Mouse (Mus musculus): Measurements from ENCODE around the gene Vat1l.

Gene Vat1l

DNA sequence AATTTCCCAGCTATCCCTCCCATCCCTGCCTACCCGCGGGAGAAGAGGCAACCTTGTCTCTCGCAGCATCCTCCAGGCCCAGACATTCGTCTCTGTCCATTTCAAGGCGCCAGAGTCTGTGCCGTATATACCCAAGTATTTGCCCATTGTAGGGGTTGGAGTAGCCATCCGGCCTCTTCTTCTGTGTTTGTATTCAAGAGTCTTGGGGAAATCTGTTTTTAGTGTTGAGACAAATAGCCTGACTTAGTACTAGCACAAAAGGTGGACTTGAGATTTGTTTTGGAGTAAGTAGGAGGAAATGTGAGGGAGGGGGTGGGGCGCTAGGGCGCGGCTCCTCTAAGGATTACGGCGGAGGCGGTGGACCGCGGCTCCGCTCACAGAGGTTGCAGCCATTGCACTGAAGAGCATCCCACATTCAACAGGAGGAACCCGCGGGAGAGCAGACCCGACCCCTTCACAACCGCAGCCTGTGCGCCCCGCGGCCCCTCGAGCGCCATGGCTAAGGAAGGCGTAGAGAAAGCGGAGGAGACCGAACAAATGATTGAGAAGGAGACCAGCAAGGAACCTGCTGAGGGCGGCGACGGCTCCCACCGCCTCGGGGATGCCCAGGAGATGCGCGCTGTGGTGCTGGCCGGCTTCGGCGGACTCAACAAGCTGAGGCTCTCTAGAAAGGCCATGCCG lies at the start of gene Vat1l:
TSS of gene Vat1l (plus strand) at position 392 of the 681 bp plus-strand sequence.
- peak; percentile 63 for DNase-seq

DNA sequence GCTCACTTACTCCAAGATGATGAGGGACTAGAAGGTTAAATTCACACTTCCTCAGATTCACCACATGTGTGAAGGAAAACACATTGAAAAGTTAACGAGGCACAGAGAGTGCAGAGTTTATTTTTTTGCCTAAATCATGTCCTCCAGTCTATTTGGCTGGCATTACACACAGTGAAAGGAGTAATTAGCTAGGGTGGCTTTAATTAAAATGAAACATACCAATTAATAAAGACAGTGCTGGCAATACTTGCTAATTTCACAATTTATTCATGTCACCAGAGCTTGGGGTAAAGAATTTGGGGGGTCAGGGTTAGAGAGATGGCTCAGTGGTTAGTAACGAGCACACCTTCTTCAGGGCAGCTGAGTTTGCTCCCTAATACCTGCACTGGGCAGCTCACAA lies 46.8 kb upstream of the Vat1l start:
- no peak for DNase-seq

DNA sequence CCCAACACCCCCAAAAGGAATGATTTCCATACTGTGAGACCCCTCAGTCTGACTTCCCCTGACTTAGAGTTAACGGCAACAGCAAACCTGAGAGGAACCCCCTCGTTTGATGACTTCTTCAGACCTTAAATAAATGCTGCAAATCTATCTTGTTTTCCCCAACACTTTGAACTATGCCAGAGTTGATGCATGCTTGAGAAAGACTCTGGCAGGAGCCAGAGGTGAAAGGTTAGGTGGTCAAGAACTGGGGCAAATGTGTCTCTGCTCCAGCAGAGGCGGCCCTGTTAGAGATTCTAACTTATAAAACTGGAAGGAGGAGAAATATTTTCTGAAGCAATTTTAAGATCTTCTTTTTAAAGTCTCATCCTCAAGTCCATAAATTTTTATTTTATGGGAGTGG lies 45.7 kb upstream of the Vat1l start:
- DNase-seq, result no peak

DNA sequence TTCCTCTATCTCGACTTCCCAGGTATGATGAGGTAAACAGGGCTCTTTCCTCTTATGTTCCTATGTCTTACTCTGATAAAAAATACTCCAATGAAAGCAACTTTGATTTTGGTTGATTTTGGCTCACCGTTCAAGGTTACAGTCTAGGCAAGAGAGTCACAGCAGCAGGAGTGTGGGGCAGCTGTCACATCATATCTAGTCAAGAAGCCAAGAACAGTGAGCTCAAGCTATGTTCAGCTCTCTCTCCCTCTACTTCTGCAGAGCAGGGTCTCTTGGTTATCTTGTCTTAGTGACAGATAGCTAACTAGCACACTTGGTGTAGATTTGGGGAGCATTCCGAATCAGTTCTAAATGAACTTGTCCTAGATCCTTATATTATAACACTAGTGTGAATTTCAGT lies 41.5 kb upstream of the Vat1l start:
- no peak for DNase-seq

DNA sequence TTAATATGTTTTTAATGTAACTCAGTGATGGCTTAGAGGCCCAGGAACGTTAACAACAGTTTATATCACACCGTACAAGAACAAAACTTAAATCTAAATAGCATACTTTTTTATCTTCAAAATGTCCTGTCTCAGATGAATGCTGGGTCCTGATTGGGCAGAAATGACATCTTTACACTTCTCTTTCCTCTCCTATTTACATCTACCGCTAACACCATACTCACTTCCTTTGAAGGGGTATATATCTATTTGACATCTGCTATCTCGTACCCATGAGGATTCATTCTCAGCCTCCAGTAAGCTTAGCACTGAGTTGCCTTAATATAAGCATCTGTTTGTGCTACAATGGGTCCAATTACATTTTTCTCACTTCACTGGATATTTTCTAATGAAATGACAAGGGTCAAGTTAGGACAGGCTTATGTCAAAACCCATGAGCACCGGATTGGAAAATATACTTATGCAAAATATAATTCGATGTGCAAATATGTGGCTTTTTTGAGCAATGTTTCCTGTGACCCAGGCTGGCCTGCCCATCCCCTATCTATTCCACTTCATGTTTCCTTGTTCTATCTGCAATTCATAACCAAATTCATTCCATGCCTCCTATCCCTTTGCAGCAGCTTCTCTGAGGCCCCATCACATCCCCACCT lies 40.8 kb upstream of the Vat1l start:
- no peak for DNase-seq

DNA sequence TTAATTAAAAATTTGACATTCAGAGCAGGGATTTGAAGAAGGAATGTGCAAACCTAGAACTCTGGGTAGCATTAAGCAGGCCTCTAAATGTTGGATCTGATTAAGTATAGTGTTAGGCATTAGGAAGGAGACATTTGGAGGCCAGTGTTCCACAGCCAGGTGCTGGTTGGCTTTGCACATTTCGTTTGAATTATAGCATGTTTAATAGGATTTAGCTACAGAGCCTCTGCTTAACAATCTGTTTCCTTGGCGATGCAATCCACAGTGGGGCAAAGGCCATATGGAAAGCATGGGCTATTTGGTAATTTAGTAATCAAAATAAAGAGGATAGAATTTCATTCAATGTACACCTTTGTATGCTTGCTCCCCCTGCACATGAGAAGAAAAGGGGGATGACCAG lies 39.7 kb upstream of the Vat1l start:
- no peak for DNase-seq

DNA sequence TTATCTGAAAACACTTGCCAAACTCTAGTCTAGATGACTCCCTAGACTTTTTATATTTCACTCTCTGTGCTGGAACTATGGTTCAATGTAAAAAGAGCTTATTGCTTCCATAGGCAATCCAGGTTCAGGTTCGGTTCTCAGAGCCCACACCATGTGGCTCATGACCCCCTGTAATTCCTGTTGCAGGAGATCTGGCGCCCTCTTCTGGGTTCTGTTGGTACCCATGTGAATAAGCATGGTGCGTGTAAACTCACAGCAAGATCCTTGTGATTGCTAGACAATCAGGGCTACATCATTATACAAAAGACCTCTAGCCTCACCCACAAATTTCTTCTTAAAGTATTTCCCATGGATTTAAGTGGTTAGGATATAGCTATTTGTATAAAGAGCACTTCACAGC lies 28.7 kb upstream of the Vat1l start:
- DNase-seq, result no peak

DNA sequence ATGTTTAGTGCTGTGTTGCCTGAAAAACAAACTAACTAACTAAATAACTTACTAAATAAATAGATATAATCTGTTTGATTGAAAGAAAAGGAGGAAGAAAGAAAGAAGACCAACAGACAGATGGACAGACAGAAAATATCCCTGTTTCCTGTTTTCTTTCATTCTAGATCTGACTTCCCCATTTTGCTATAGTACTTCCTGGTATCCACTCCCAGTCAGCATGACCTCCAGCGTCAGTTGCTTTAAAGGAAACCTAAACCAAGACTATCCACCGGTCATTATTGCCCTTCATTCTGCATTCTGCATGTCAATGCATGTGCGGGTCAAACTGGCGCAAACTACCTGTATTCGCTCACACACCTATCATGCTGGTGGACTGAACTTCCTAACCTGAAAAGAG lies 12.1 kb upstream of the Vat1l start:
- no peak for DNase-seq

DNA sequence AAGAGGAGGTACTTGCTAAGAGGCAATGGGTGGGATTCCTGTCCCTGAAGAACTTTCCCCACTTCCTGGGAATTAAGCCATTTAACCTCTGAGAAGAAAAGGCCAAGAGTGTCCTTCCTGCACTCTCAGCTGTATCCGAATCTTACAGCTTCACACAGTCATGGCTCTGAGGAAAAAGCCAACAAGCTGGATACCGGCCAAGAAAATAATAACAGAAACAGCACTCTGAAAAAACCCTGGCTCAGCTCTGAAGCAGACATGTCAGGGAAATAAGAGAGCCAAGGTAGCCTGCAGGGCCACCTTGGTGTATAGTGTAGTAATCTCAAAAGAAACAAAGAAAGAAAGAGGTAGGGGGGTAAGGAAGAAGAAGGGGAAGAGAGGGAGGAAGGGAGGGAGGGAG lies 6.4 kb upstream of the Vat1l start:
- no peak for DNase-seq

DNA sequence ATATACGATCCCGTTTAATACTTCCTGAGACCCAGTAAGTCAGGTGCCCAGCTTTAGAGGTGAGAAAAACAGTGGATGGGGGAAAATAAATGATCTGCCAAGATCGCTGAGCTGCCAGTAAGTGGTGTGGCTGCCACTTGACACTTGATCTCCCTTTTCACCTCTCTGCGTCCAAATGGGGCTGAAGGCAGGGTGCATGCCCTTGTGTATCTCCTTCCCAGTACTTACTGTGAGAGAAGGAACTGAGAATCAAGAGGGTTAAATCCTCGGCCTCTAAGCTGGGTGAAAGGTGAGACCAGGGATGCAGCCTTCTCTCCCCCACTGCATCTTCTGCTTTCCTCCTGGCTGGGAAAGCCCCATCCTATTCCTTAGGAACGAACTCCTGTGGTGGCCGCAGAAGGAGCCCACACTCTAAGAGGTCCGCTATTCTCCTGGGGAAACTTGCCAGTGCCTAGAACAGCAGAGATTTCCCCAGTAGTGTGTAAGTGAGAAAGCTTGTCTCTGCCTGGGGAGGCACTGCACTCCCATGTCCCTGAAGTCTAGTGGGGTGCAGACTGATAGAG lies 1.1 kb downstream of the Vat1l start:
- peak; percentile 22 for DNase-seq

DNA sequence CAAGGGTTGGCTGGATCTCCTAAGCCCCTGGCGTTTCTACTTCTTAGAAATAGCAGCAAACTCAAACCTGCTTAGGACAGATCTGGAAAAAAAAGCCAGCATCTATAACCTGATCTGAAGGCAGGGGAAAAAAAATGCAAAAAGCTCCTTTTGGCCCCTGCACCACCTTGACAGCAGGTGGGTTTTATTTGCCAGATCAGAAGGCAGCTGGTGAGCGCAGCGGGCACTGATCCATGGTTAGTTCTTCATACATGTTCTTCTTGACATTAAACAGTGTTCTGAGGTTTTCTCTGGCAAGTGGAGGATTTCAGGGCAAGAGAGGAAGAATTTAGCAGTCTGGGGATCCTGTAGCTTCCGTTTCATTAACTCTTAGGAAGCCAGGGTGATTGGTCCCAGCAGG lies 1.6 kb downstream of the Vat1l start:
- DNase-seq, result peak; percentile 59

DNA sequence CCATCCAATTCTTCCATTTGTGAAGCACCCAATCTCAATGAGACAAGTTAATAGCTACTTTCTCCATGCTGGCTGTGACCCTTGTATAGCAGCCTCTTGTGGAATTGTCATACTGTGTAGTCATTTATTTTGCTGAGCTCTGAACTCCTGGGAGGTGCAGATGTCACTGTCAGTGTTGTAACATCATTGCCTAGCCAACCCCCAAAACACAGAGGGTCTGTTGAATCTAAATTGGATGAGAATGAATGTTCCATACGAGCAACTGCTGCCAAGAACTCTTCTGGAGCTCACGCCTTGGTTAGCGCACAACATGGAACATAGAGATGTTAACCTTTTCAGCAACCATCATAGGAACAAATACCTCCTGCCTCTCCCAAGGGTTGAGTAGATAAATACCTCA lies 15.4 kb downstream of the Vat1l start:
- no peak for DNase-seq

DNA sequence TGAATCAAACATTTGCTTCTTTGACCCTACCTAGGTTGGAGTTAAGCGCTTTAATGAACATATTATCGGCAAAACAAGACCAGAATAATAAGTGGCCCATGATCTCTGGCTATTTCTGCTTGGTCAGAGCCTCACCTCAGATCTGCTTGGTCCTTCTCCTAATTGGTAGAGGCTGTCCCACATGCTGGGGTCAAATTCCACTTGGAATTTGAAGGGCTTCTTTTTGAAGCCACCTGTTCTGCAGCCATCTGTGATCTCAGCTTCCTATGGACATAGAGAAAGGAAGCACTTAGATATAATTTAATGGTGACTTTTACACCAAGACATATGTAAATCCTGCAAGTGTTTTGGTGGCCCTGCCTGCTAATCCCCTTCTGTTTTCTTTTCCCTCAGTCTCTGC lies 16.6 kb downstream of the Vat1l start:
- no peak for DNase-seq

DNA sequence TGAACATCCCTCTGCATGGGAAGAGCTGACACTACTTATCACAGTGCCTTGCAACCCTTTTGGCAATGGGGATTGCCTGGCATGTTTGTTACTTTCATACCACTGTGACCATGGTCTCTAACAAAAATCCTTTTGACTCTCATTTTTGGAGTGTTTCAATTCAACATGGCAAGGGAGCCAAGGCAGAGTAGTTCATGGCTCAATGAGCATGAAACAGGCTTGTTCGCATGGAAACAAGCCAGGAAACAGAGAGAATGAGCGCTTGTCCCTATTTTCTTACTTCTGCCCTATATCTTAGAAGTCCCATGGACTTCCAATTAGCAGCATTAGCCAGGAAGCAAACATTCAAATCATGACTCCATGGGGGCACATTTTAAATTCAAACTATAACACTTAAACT lies 18.6 kb downstream of the Vat1l start:
- DNase-seq, result peak; percentile 21

DNA sequence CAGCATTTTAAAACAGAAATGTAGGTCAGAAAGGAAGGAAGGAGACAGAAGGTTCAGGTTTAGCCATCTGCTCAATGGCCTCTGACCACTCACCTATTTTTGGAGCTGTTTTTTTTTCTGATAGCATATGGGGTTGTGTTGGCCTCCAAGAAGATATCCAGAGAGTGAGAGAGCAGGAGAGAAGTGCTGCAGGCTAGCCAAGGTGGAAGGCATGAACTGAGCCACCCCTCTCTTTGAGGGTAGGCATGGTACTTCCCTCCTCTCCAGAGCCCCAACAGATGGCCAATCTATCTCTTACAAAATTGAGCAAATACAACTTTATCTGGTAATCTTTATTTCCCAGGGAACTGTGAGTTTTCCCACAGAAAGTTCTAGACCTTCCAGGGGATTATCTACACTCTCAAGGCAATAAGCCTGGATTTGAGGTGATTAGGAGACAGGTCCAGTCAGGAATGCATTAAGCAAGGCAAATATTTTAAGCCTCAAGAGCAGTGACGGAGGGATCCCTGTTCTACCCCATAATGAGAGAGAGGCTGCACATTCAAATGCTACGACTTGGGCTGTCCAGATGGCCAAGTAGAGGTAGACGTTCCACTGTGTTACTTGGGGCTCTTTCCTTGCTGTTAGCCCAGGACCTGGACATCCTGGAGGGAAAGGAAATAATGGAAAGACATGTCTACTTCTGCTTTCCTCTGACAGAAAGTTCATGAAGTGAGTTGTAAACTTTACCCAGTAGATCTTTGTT lies 46.1 kb downstream of the Vat1l start:
- DNase-seq, result peak; percentile 77

DNA sequence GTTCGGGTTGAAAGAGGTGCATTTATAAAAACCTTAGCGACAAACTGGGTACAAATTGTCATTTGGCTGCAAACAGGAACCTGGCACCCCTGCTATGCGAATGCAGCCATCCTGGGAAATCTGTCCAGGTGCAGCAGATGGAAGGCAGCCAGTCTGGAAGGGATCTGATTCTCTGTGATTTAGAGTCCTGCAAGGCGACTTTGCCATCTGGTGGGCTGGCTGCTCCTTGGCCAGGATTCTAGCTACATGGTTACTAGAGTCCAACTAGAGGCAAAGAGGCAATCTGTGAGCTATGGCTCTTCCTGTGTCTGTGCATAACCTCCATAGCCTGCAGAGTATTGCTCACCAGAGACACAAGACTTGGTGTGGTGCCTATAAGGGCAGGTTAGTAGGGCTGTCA lies 53.3 kb downstream of the Vat1l start:
- peak; percentile 97 for DNase-seq

DNA sequence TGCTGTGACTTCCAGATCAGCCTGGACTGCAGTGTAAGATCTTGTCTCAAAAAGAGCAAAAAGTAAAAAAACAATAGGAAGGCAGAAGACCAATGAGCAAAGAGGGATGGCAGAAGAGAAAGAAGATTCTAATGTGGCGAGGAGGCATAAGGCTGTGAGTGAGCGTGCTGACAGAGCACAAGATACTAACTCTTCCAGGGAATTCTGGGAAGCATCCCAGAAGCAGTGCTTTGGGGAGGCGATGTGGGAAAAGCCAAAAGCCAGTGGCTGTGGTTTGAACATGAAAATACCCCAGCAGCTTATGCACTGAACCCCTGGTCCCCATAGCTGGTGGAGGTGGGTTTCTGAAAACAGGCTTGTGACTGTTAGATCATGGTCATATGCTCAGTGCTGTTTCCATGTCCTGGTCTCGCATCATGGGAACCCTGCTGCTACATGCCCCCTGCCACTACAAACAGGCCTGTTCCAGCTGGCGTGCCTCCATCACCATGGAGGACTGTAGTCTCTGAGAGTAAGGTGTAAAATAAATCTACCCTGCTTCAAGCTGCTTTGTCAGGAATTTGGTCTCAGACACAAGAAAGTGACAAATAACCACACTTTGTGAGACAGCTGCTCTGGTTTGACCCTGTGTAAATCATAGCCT lies 54.4 kb downstream of the Vat1l start:
- DNase-seq, result peak; percentile 48

DNA sequence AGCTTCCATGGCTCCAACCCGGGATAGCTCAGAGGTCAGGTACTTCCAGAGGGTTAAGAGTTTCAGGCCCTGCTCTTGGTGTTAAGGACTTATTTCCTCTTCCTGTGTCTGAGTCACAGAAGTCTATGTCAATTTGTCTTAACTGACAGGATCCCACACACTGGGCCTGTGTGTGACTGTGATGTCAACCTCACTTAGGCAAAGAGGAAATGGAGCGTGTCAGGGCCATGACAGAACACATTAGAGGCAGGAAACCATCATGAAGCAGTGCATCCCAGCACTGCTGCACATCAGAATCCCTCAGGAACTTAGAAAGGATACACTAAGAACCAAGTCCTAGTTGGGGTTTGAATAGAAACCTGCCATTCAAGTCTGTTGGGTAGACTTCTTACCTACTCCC lies 56.9 kb downstream of the Vat1l start:
- no peak for DNase-seq

DNA sequence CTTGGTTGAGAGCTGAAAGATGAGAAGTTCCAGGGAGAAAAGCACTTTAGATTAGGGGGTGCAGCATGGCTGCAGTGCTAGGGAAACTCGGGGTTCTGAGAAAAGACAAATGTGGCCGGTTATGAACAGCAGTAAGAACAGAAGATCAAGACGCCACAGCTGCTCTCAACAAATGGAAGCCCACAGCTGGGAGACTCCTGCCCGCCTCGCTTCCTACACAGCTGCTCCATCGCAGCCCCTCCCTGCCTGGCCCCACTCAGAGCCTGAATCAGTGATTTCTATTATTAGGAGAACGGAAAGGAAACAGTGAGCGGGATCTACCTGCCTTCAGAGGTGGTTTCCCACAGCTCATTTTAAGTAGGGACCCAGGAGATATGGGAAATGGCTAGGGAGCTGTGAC lies 69.1 kb downstream of the Vat1l start:
- DNase-seq, result no peak

DNA sequence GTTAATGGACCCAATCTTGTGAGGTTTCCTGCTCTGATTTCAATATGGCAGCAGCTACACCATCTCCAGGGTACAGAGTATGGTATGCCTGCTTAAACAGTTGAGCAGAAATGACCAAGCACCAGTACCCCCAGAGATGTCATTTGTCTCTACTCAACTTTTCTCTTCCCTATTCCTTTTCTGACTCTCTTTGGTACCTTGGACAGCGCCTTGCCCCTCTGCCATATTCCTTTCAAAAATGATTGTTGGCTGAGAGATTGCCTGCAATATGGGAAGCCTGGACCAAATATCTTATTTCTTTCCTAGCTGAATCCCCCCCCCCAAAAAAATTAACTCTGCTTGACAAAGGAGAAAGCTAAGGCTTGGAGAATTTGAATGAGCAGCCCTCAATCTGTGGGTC lies 75.7 kb downstream of the Vat1l start:
- DNase-seq, result no peak

DNA sequence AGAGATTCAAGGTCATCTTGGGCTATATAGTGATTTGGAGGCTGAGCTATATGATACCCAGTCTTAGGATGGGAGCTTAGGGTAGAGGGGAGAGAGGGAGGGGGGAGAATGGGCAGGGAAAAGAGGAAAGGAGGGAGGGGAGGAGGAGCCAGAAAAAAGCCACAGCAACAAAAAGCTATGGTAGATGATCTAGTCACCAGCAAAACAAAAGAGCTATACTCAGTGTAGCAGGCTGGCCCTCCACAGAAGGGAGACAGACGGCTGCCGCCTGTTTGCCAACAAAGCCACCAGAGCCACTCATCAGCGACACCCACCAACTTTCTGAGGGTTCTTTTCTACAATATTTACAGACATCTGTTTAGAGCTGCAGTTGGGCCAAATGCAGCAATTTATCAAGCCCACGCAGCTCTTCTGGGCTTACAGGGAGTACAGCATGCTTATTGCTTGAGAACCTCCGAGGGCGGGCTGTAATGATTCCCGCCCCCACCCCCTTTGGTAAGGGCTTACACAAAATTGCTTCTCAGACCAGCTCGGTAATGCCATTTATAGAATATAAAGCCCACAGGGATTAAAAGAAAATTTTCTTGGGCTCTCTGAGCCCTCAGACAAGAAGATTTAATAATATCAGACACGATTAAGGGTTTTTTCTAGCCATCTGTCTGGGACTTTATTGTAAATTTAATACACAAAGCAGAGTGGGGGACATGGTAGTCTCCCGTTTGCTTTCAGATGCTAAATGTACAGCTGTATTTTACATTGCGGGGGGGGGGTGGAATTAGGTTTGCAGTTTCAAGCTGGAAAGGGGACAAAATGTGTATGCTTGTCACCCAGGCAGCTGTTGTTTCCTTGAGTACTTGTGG lies 89.7 kb downstream of the Vat1l start:
- peak; percentile 58 for DNase-seq

DNA sequence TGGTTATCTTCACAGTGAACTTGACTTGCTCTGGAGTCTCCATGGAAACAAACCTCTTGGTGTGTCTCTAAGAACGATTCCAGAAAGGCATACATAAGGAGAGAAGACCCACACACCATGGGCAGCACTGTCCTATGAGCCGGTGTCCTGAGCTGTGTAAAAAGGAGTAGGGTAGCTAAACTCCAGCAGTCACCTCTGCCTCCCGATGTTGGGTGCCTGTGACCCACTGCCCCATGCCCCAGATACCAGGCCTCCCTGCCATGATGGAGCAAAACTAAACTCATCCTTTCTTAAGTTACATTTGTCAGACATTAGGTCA lies 90.3 kb downstream of the Vat1l start:
- DNase-seq, result no peak

DNA sequence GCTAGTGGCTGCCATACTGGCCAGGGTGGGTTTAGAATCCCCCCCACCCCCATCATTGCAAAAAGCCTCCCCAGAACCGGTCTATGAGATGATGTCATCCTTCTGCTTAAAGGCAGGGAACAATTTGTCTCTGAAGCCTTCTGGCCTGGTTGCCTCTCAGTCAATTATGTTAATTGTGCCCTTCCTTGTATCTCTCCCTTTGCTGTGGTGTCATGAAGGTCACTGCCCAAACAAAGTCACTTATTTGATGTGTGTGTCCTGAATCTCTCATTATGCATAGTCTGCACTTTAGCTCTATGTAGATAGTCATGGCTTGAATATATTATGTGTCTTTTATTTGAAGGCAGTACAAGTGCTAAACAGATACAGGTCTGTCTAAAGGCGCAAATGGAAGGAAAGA lies 92.8 kb downstream of the Vat1l start:
- no peak for DNase-seq
